Mouse (Mus musculus): ENCODE results near the gene Rab3b.

GRCm38 (mm10) chr4:108987473-108987842 lies 108.6 kb downstream of the Rab3b start:
- TF ChIP-seq CTCF (IDR thresholded peaks at IDR 0.05; ENCODE audit: low read depth, low read length) (no peak), POLR2A (IDR thresholded peaks at IDR 0.05; ENCODE audit: insufficient read depth, low read length) (no peak), EP300 (IDR thresholded peaks at IDR 0.05; ENCODE audit: insufficient read depth, low read depth, low read length) (no peak)

Data from ES-Bruce4 (cell line).